Mouse (Mus musculus) CH12.LX (cell line): ENCODE measurements around the gene Trim44. TPM values are rescaled to one million over a fixed set of nuclear protein-coding genes. Genes with fewer than 3 reads are reported as not detected.

Experiments used
- DNase-seq: peaks from one replicate; pipeline ENCODE4 v3.0.0-alpha.2; 2013; ENCODE audit errors: extremely low read depth
- H3K27ac ChIP-seq: 2 replicates; pipeline ENCODE4 v1.5.1; 2012; ENCODE audit warnings: low read depth, mild to moderate bottlenecking, control low read depth, moderate library complexity; ENCODE audit not compliant: insufficient read depth
- H3K27me3 ChIP-seq: replicated peaks from 2 replicates; pipeline ENCODE3; 2012; ENCODE audit warnings: inconsistent platforms
- H3K36me3 ChIP-seq, 2 experiments: replicated peaks in 1 of 2; 2 replicates each; pipeline versions ENCODE3 to v1.6.1; 2012; ENCODE audit warnings: inconsistent platforms in 1 of 2, low read length in 1 of 2, mild to moderate bottlenecking in 1 of 2, mixed read lengths in 1 of 2, moderate library complexity in 1 of 2; ENCODE audit not compliant: control insufficient read depth in 1 of 2, insufficient read depth in 1 of 2
- H3K4me1 ChIP-seq, 2 experiments: 2 replicates each; pipeline ENCODE4 v1.6.1; 2012; ENCODE audit warnings: inconsistent platforms in 1 of 2, moderate library complexity in 1 of 2; ENCODE audit not compliant: insufficient read depth in 2 of 2, control insufficient read depth in 1 of 2
- H3K4me2 ChIP-seq: 2 replicates; pipeline ENCODE4 v1.6.1; 2012; ENCODE audit warnings: low read depth, mild to moderate bottlenecking, control low read depth; ENCODE audit not compliant: poor library complexity, insufficient read depth, severe bottlenecking
- H3K4me3 ChIP-seq, 3 experiments: fragments of 150-350 bp in 1 of 3; sonication (generic) in 1 of 3; replicated peaks in 1 of 3; 2 replicates each; pipeline versions ENCODE3 to v1.5.1; 2011 to 2012; ENCODE audit warnings: low read depth in 2 of 3, low read length in 2 of 3, mild to moderate bottlenecking in 2 of 3, moderate library complexity in 2 of 3, control low read depth in 1 of 3, improper control_type of control experiment in 1 of 3, inconsistent platforms in 1 of 3, mixed read lengths in 1 of 3; ENCODE audit not compliant: poor library complexity in 1 of 3
- H3K79me2 ChIP-seq: replicated peaks from 2 replicates; pipeline ENCODE4 v1.6.1; 2012; ENCODE audit warnings: mild to moderate bottlenecking, moderate library complexity; ENCODE audit not compliant: control insufficient read depth, poor library complexity, insufficient read depth, severe bottlenecking; ENCODE audit errors: extremely low read depth
- H3K9ac ChIP-seq: 2 replicates; pipeline ENCODE4 v1.6.1; 2012; ENCODE audit warnings: low read depth, mild to moderate bottlenecking, control low read depth, moderate library complexity; ENCODE audit not compliant: insufficient read depth
- H3K9me3 ChIP-seq: replicated peaks from 2 replicates; pipeline ENCODE3; 2012; ENCODE audit warnings: low read length, inconsistent platforms, mixed read lengths
- CHD2 ChIP-seq: IDR thresholded peaks from 2 replicates; pipeline ENCODE4 v1.6.1; 2011; ENCODE audit warnings: low read length, improper control_type of control experiment
- ETS1 ChIP-seq: conservative IDR thresholded peaks from 2 replicates; pipeline ENCODE4 v1.6.1; 2012; ENCODE audit warnings: low read depth, mild to moderate bottlenecking, inconsistent platforms, low read length, improper control_type of control experiment, moderate library complexity
- JUN ChIP-seq: IDR thresholded peaks from 2 replicates; pipeline ENCODE4 v1.6.1; 2011; ENCODE audit warnings: low read depth, mild to moderate bottlenecking, low read length, improper control_type of control experiment, moderate library complexity; ENCODE audit not compliant: insufficient read depth
- JUND ChIP-seq: conservative IDR thresholded peaks from 2 replicates; pipeline ENCODE4 v1.6.1; 2011; ENCODE audit warnings: low read depth, low read length, improper control_type of control experiment
- KAT2A ChIP-seq: IDR thresholded peaks from 2 replicates; pipeline ENCODE4 v1.6.1; 2012; ENCODE audit warnings: low read length, improper control_type of control experiment, inconsistent platforms; ENCODE audit not compliant: insufficient replicate concordance
- MAZ ChIP-seq: IDR thresholded peaks from 2 replicates; pipeline ENCODE4 v1.6.1; 2012; ENCODE audit warnings: low read depth, mild to moderate bottlenecking, inconsistent platforms, low read length, improper control_type of control experiment, moderate library complexity
- MEF2A ChIP-seq: IDR thresholded peaks from 2 replicates; pipeline ENCODE4 v1.6.1; 2014; ENCODE audit warnings: low read depth, mild to moderate bottlenecking, inconsistent platforms, low read length, improper control_type of control experiment, borderline replicate concordance
- NRF1 ChIP-seq: IDR thresholded peaks from 2 replicates; pipeline ENCODE4 v1.6.1; 2014; ENCODE audit warnings: low read depth, mild to moderate bottlenecking, inconsistent platforms, low read length, improper control_type of control experiment, moderate library complexity
- POLR2A ChIP-seq: IDR thresholded peaks from 2 replicates; pipeline ENCODE4 v1.6.1; 2011; ENCODE audit warnings: low read depth, mild to moderate bottlenecking, improper control_type of control experiment, low read length
- POLR2AphosphoS2 ChIP-seq: IDR thresholded peaks from 2 replicates; pipeline ENCODE4 v1.6.1; 2011; ENCODE audit warnings: low read depth, low read length, improper control_type of control experiment
- RCOR1 ChIP-seq: conservative IDR thresholded peaks from 2 replicates; pipeline ENCODE4 v1.6.1; 2012; ENCODE audit warnings: low read depth, mild to moderate bottlenecking, inconsistent platforms, low read length, improper control_type of control experiment
- SIN3A ChIP-seq: IDR thresholded peaks from 2 replicates; pipeline ENCODE4 v1.6.1; 2012; ENCODE audit warnings: low read length, improper control_type of control experiment, inconsistent platforms
- SMC3 ChIP-seq: IDR thresholded peaks from 2 replicates; pipeline ENCODE4 v1.6.1; 2011; ENCODE audit warnings: low read depth, low read length, improper control_type of control experiment
- TBP ChIP-seq: conservative IDR thresholded peaks from 2 replicates; pipeline ENCODE4 v1.6.1; 2011; ENCODE audit warnings: low read depth, low read length, improper control_type of control experiment
- USF2 ChIP-seq: conservative IDR thresholded peaks from 2 replicates; pipeline ENCODE4 v1.6.1; 2011; ENCODE audit warnings: low read depth, low read length, improper control_type of control experiment
- ZMIZ1 ChIP-seq: IDR thresholded peaks from 2 replicates; pipeline ENCODE4 v1.6.1; 2012; ENCODE audit warnings: low read depth, mild to moderate bottlenecking, inconsistent platforms, low read length, improper control_type of control experiment
- dilution Hi-C: fragments of 300-500 bp; cut with MboI; formaldehyde crosslinking; loops from 2 replicates; pipeline ENCODE4 v1.14.3; 2020; ENCODE audit warnings: low sequenced_read_pairs; ENCODE audit not compliant: extremely low pct_unique_long_range_greater_than_20kb, extremely low pct_ligation_motif_present
- in situ Hi-C: fragments of 300-500 bp; cut with MboI; formaldehyde crosslinking; loops from 3 replicates; pipeline ENCODE4 v1.14.3; 2019; ENCODE audit warnings: low sequenced_read_pairs, low pct_ligation_motif_present, low pct_unique_long_range_greater_than_20kb, mixed read lengths
- polyA plus RNA-seq: library from polyadenylated mRNA; unstranded; fragments of >175 nt; gene quantifications from 2 replicates; pipeline ENCODE4 v1.2.1, GENCODE M21; 2012; ENCODE audit warnings: low read depth; ENCODE audit not compliant: insufficient read length
- total RNA-seq, 2 experiments: library from RNA; depleted of rRNA; stranded (reverse); fragments of 300-350 nt in 1 of 2; fragments of >200 nt in 1 of 2; gene quantifications; 2 replicates each; pipeline ENCODE4 v1.2.3; 2012 to 2014

Gene Trim44
- total and polyA plus RNA-seq, 3 experiments: 22.7 to 77.5 (median 28.0) TPM

DNA sequence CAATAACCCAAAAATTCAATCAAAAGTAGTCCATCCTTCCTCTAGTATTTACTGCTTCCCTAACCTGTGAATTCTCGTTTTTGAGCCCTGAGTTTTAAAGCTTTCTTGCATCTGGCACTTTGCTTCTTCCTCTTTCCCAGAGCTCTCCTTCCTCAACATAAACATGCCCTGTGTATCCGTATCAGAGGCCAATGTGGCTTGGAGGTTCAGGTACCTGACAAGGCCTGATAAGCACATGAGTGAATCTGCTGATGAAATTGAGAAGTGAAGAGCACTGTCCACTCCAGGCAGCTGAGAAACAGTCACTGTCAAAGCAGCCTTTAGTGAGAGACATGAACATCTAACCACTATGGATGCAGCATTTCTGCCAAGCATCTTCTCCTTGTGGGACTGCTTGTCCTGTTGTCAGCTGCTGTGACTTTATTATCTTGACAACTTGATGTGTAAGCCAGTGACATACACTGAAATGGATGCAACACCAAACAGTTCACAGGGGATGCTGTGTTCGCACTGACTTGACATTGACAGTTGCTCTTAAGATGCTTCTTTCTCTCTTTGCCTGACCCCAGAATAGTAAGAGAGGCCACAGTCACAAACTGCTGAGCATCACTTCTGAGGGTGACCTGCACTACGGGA, 42.9 kb downstream of the Trim44 start:
- H3K9ac ChIP-seq: no peak overlapping the region
- H3K9me3 ChIP-seq: no peaks in the 10 kb centered on the region
- in situ Hi-C loops: no loop called here
- no peak for DNase-seq
- H3K27me3 ChIP-seq: no peaks in the 10 kb centered on the region
- no peak for TF ChIP-seq KAT2A
- TF ChIP-seq ETS1: no peak
- no peak for TF ChIP-seq MEF2A
- TF ChIP-seq JUND: no peak
- no peak for TF ChIP-seq NRF1
- TF ChIP-seq RCOR1: no peak
- no peak for TF ChIP-seq SMC3
- no peak for TF ChIP-seq SIN3A
- peaks cover 0 to 44% of the 10 kb centered on the region in 2 experiments for H3K36me3 ChIP-seq
- dilution Hi-C loops: no loop called here
- no peak overlapping the region for H3K4me3 ChIP-seq
- peaks cover 4% of the 10 kb centered on the region; the same call in 1 of the 2 replicates for H3K79me2 ChIP-seq
- no peak overlapping the region for H3K4me2 ChIP-seq
- H3K27ac ChIP-seq: no peak overlapping the region
- peaks cover 0 to 66% of the 10 kb centered on the region in 2 experiments; a peak in 2 of 4 replicates for H3K4me1 ChIP-seq

GRCm38 (mm10) chr2:102362896-102363530, 44.6 kb downstream of the Trim44 start:
- DNase-seq: no peak
- Histone ChIP-seq H3K27me3 (no peaks in the 10 kb centered on the region), H3K4me3 (no peak overlapping the region), H3K27ac (no peak overlapping the region), H3K9me3 (no peaks in the 10 kb centered on the region), H3K36me3 (peaks cover 4 to 43% of the 10 kb centered on the region in 2 experiments), H3K9ac (no peak overlapping the region), H3K79me2 (peaks cover 8% of the 10 kb centered on the region; the same call in 1 of the 2 replicates), H3K4me1 (peaks cover 0 to 75% of the 10 kb centered on the region in 2 experiments; a peak in 2 of 4 replicates), H3K4me2 (no peak overlapping the region)
- in situ Hi-C loops: no loop called here
- no peak for TF ChIP-seq MAZ
- no peak for TF ChIP-seq ZMIZ1
- no peak for TF ChIP-seq TBP
- no peak for TF ChIP-seq KAT2A
- dilution Hi-C loops: no loop called here

DNA sequence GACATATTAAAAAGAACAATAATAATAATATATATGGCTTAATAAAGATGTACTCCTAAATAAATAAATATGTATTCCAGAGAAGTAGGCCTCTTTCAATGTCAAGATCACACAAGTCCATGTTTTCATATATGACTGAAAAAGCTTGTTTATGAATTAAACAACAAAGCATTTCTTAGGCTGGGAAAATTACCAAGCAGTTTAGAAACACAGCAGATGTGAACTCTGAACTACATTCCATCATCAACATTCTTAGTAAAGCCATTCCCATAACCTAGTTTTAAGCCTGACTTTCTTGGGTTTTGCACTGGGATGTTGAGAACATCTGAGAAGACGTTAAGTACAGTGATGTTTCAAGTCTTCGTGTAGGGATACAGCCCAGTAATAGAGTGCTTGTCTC, 45.4 kb downstream of the Trim44 start:
- Histone ChIP-seq H3K4me3 (no peak overlapping the region), H3K4me1 (peaks cover 0 to 75% of the 10 kb centered on the region in 2 experiments; a peak in 2 of 4 replicates), H3K27ac (no peak overlapping the region), H3K27me3 (no peaks in the 10 kb centered on the region), H3K4me2 (no peak overlapping the region), H3K36me3 (peaks cover 5 to 42% of the 10 kb centered on the region in 2 experiments)
- dilution Hi-C loops: no loop called here
- no peak for DNase-seq
- TF ChIP-seq RCOR1 (no peak), USF2 (no peak), TBP (no peak), JUN (no peak), POLR2AphosphoS2 (no peak), CHD2 (no peak), POLR2A (no peak)
- TF ChIP-seq, all 38 proteins: peak for 0
- Histone ChIP-seq H3K9me3 (no peaks in the 10 kb centered on the region), H3K9ac (no peak overlapping the region), H3K79me2 (peaks cover 8% of the 10 kb centered on the region; the same call in 1 of the 2 replicates)
- in situ Hi-C loops: no loop called here
